Mouse (Mus musculus): Measurements from ENCODE around the gene Tbc1d24.

Gene Tbc1d24

DNA sequence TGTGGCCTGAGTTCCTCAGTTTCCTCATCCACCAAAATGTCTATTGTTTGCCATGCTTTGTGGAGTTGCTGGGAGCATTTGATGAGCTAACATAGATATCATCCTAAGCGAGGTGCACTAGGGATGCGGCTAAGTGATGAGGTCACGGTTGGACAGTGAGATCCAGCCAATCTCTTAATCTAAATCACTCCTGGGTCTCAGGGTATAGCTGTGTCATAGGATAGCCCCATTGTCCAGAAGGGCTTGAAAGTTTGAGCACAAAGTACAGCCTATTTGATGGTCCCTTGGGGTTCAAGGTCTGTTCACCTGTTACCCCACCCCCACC is 4.5 kb upstream of the Tbc1d24 start:
- no peak for DNase-seq (ENCODE audit: low spot score)

DNA sequence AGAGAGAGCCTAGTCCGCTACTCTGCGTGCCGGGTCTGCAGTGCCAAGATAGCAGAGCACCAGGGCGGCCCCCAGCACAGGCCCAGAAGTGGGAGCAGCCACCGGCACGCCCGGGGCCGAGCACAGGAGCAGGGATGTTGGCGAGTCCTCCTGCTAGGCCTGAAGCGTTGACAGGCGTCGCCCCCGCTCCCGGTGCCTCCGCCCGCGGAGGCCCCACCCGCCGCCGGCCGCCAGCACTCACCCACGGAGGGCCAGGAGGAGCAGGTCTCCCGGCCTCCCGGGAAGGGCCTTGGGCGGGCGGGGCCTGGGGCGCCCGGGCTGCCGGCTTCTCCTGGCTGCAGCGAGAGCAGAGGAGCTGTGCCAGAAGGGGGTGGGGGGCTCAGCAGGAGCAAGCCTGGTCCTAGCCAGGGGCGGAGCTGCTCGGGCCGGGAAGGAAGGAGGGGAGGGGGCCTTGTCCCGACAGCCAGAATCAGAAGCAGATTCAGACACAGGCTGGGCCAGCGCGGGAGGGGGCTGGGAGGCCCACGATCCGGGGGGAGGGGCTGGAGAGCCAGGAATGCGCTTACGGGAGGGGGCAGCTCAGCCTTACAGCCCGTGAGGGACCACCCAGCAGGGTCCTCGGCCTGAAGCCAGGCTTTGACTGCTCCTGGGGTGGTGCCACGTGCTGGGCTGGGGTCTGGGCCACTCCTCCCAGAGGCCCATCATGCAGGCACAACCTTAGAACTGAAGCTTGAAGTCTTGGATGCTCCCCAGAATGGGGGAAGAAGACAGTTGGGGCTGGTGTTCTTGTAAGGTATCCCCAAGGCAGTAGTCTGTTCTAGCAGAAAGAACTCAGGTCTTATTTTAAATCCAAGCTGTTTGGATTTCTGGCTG is 3.9 kb upstream of the Tbc1d24 start, which contains the start of gene Ntn3:
Ntn3 (minus strand) TSS at position 489 of the 873 bp plus-strand sequence.
- peak; percentile 83 for DNase-seq (ENCODE audit: low spot score)

DNA sequence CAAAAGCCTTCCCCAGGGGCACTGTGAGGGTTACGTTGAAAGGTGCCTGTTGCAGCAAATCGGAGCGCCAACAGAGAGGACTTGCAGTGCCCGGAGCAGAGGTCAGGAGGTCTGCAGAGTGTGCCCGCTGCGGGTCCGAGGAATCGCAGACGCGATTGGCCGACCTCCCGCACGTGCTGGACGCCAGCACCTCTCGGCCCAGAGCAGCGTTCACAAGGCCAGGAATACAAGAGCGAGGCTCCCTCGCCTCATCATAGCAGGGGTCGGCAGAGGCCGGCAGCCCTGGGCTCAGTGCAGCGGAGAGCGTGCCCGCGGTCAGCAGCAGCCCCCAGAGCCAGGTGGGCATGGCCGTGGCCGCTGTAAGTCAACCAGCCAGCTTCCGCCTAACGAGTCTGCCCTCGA is 3.3 kb upstream of the Tbc1d24 start:
- DNase-seq (ENCODE audit: low spot score): peak; percentile 57

DNA sequence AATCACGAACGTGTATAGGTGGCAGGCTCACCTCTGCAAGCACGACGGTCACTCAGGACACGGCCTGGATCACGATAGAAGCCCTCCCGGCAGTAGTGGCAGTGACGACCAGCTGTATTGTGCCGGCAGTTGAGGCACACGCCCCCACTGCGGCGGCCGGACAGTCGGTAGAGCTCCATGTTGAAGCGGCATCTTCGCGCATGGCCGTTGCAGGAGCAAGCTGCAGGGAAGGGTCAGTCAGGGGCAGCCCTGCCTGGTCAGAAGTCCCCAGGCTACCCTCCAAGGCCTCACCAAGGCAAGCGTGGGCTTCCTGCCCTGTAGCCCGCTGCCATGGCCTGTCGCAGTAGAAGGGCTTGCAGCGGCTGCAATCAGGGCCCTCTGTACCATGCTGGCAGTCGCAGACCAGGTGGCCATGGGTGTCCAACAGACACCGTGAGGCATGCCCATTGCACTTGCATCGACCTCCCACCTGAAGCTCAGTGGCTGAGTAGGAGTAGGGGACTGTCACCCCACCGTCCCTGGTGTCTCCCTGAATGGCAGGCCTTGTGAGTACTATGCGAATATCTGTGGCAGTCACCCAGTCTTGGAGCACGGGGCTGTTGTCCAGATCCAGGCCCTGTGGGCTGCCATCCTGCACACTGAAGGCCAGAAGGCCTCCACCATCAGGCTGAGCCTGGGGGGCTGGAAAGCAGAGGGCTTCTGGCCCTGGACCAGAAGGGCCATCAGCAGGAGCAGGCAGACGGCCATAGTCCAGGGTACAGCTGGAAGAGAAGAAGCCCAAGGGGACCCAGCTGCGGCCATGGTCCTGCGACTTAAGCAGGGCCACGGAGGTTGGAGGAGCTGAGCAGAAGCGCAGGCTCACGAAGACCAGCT is 2.6 kb upstream of the Tbc1d24 start:
- DNase-seq (ENCODE audit: low spot score): no peak

DNA sequence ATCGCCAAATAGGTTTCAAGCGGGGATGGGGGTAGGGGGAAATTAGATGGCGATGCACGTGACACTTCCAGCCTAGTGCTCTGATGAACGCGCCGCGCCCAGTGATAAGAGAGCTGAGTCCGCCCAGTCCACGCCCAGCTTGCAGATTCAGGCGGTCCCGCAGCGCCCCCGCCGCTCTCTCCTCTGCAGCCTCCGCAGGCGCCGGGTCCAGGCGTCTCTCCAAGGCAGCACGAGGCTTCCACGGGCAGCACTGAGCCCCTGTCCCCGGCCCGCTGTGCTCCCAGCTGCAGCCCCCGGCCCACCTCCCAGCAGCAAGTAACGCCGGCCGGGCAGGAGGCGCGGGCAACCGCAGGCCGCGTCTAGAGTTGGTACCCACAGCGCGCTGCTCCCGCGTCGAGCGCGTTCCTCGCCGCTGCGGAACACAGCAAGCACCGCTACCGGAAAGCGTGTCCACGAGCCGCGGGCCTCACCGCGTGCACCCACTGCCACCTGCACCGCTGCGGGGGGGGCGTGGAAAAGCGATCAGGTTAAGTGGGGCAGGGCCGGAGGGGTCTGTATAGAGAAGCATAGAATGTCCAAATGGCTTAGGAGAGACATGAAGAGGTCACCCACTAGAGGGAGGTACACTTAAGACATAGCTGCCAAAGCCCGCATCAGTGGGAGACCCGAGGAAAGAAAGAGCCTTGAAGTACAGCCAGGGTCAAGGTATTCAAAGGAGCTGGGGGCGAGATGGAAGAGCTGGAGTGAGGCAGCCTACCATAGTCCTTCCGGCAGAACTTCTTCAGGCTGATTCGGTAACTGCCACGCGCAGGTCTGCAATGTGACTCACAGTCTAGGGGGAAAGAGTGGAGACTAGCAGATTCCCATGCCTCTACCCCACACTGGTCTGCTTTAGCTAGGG is 1.3 kb upstream of the Tbc1d24 start:
- peak; percentile 65 for DNase-seq (ENCODE audit: low spot score)

DNA sequence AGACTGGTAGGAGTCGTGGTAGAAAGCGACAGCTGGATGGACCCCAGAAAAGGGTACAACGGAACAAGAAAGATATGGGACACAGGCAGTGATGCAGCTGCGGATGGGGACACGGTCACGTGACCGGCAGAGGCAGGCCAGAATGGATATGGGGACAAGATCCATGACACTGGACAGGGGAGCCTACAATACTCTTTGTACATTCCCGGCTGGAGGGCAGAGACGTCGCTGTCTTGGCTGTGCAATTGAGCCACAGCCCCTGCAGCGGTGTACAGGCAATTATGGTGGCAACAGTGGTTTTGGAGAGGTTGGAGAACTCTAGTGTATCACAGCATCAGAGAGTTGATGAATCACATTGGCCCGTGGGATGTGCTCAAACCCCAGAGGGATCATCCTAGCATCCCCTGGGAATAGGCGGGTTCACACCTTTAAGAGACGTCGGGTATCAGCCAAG is 573 bp upstream of the Tbc1d24 start:
- DNase-seq (ENCODE audit: low spot score): no peak

DNA sequence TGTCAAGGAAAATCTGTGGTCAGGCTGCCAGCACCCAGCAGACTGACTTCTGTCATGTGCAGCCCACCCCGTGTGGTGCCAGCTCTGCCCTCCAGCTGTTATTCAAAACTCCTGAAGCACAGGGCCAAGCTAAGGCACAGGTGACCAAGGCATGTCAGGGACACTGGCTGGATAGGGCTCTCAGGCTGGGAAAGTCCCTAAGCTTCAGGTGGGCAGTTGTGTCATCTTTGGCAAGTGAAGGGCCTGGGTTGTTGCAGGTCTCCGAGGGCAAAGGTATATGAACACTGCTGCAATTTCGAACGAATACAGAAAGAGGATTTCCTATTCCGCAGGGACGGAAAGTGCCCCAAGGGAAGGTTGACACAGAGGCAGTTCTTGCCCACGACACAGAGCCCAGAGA is 516 bp downstream of the Tbc1d24 start:
- DNase-seq (ENCODE audit: low spot score): no peak

DNA sequence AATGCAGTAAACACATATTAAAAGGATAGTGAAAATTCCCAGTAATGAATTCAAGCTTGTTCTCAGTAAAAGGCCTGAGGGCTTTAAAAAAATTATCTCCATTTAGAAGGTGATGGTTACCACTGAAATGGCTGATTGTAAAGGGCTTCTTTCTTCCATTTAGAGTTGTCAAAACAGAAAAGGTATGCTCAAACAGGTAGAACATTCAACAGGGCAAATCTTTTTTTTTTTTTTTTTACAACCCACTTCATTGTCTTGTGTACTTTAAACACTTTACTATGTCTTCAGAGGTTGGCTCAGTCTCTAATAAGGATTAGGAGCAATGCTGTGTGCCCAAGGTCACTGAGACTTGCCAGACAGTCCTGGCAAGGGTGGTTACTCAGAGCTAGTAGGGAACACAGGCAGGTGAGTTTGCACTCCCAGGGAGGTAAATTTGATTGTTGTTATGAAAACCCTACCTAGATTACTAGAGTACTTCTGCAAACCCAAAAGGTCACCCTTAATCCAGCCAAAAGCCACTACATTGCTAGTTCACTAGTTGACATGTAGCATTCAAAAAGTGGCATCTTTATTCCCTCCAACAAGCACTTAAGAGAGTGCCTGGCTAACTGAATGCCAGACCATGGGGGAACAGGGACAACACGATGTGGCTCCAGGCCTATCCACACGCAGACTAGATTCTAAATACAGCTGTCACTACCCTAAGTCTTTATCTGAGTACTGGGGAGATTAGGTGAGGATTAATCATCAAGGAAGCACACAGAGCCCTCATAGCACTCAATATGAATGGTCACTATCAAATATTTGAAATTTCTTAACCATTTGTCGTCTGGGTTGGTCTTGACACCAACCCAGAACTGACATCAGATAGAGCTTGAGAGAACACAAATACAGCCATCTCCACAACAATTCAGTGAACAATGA is 1.5 kb downstream of the Tbc1d24 start:
- DNase-seq (ENCODE audit: low spot score): peak; percentile 1

DNA sequence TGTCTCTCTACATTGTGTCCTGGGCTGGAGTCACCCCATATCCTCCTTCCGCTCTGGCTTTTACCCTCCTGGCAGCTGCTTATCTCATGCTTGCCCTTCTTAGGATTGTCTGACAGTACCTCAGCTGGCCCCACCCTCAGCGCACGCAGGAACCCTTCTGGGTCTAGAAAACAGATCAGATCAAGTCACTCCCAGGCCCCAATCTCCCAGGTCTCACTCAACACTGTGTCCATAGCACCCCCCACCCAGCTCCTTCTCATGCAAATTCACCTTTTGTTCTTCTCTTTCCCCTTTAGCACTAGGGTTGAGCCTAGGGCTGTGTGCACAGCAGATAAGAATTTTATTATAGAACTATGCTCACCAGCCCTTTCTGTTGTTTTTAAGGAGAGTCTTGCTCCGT is 2.3 kb downstream of the Tbc1d24 start:
- peak; percentile 42 for DNase-seq (ENCODE audit: low spot score)

DNA sequence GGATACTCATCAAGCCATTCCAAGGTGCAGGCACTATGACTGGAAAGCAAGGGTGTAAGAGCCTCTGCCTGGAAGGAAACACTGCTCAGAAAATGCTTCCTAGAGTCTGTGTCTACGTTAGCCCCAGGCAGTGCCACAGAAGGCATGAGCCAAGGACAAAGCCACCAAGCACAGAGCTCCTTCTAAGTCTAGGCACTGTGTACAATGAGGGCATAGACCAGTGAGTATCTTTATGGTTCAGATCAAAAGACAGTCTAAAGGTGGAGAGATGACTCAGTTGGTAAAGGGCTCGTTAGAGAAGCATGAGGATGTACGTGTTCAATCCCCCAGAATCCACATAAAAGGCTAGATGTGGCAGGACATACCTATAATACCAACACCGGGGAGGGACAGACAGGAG is 4.3 kb downstream of the Tbc1d24 start:
- DNase-seq (ENCODE audit: low spot score): no peak

DNA sequence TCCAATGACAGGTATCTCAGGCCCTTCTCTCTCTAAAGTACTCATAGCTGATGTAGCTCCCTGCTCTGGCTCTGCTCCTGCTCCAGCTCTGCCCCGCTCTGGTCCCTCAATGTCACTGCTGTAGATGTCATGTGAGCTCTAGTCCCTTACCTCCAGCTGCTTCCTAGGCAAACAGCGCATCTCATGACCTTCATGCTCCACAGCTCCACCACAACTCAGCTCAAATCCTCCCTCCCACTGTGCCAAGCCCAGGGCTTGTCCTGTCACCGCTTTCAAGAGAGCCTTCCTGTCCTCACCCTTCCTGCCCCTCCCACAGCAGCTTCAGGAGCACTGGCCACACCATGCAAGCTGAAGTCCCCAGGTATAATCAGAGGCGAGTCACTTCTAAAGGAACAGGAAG is 5.6 kb downstream of the Tbc1d24 start:
- DNase-seq (ENCODE audit: low spot score): no peak

DNA sequence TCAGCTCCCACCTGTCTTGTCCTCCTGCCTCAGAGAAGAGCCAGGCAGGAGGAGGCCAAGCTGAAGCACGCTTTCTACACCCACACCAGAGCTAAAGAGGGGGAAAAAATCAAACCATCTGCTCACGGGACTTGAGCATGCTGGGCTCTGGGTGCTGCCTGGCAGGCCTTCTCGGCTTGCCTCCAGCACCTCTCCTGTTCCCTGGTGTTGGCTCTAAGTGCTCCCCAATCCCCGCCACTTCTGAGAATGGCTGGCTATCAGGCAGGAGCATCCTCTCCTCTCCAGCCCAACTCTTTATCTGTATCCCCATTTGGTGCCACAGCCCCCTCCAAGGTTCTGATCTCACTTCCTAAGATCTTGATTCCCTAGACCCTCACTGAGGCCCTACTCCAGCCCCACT is 6.1 kb downstream of the Tbc1d24 start:
- DNase-seq (ENCODE audit: low spot score): no peak

DNA sequence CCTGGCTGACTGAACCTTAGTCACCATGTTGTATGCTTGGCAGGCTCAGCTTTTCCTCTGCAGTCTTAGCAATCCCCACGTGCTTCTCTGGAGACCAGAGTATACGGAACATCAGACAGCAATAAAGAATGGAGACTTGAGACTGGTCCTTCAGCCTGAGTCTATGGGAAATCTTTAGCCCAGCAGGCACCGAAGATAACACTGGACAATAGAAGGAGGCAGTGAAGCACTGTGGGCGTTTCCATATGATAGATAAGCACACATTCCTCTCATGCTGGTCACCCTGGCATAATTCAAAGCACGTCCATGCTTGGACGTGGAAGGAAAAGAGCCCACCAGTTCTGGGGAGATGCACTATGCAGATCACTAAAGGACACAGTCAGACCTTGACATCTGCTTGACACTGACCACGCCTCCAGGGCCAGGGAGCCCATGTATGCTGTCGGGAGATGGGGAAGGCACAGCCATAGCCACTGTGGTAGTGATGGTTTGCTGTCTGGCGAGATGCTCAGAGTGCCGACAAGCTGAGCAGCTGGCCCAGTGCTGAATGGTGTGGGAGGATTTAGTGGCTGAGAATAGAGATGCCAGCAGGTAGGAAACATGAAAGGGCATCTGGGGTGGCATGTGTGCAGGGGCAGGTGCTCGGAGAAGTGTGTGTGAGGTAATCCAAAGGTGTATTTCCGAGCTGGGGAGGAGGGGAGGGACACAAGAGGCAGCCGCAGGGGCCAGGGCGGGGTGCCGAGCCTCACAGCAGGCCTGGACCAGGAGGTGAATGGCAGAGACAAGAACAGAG is 8.1 kb downstream of the Tbc1d24 start:
- DNase-seq (ENCODE audit: low spot score): no peak

DNA sequence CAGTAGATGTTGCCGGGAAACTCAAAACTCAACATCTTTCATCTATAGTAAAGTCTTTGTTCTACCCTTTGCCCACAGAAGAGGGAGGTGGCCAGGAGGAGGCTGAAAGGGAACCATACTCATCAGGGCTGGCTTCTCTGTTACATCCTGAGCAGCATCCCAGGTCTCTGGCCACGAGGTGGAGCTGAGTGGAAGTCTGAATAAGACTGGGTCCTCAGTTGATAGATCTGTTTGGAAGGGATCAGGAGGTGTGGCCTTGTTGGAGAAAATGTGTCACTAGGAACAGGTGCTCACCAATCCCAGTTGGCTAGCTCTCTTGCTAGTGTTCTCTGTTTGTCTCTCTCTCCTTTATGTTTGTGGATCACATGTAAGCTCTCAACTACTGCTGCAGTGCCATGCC is 10.0 kb downstream of the Tbc1d24 start:
- DNase-seq (ENCODE audit: low spot score): no peak

DNA sequence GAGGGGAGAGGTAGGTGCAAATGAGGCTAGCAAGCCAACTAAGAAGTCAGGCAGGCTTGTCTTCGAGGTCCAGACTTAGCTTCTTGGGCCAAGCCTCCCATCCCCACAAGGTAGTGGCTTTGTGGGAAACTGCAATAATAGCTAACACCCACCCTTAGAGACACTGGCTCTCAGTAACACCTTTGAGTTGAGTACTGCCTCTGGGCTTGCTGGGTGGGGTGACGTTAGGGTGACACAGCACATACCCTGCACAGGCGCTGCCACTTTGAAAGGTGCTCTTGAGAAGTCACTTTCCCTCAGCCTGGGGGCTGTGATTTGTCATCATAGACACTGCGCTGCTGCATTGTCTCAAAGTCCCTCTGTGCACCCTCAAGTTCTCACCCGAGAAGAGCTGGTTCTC is 11.6 kb downstream of the Tbc1d24 start:
- DNase-seq (ENCODE audit: low spot score): no peak

DNA sequence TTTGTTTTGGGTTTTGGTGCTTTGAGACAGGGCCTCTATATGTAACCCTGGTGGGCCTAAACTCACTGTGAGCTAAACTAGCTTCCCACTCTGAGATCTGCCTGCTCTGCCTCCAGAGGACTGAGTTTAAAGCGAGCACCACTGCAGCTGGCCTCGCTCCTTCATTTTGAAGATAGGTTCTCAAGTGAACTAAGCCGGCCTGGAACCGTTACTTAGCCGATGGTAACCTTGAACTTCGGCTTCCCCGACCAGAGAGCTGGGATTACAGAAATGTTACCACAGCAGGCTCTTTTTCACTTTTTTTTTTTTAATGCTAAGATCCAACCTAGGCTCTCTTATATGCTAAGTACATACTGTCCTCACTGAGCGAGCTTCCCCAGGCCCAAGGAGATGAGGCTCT is 12.1 kb downstream of the Tbc1d24 start:
- no peak for DNase-seq (ENCODE audit: low spot score)

DNA sequence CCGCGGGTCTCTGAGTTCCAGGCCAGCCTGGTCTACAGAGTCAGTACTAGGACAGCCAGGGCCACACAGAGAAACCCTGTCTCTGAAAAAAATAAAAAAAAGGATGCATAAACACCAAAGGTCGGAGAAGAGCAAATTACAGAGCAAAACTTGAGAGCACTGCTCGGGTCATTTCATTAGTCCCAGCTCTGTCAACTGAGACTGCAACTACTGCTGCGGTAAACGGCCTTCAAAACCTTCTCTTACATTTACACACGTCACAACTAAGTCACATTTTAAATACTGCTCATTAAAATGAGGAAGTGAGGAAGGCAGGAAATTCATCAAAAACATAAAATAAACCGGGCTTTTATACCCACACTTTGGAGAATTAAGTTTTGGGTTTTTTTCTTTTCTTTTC is 12.5 kb downstream of the Tbc1d24 start:
- DNase-seq (ENCODE audit: low spot score): no peak

DNA sequence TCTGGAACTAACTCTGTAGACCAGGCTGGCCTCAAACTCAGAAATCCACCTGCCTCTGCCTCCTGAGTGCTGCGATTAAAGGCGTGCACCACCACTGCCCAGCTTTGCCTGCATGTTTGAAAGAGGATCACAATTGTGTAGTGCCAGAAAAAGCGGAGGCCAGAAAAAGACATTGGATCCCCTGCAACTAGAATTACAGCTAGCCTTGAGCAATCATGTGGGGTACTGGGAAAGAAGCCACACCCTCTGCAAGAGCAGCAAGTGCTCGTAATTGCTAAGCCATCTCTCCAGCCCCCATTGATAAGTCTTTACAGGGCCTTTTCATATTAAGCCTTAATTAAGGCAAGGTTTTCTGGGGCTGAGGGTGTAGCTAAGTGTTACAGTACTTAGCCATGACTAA is 13.9 kb downstream of the Tbc1d24 start:
- DNase-seq (ENCODE audit: low spot score): no peak

DNA sequence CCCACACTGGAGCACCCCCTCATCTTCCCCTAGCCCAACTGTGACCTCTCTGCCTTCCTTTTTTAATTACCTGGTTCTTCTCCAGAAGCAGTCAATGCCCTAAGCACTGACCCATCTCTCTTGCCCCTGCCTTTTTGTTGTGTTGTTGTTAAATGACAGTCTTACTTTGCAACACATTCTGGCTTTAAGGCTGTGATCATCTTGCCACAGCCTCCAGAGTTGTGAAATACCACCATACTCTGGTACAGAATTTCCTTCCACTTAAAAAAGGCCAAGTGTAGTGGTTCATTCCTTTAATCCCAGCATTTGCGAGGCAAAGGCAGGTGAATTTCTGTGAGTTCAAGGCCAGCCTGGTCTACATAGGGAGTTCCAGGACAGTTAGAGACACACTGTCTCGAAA is 14.4 kb downstream of the Tbc1d24 start:
- DNase-seq (ENCODE audit: low spot score): no peak

DNA sequence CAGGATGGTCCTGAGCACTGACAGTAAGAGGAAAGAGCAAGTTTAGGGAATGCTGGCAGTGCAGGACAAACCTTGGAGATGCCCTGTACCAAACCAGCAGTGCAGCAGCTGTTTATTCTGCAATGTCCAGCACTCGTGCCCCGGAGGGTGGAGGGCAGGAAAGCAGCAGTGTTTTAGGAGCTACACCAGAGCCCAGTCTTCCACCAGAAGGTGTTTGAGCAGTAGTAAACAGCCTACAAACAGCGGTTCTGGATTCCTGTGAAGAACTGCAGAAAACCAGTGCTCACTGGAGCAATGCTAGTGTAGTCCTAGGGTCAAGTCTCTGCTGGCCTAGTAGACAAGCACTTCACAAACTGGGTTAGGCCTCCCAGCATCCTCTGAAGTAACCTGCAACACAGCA is 31.1 kb downstream of the Tbc1d24 start:
- no peak for DNase-seq (ENCODE audit: low spot score)
